Mouse (Mus musculus): ENCODE measurements around the gene Ap4s1. TPM values are rescaled to one million over a fixed set of nuclear protein-coding genes. Genes with fewer than 3 reads are reported as not detected.

Gene Ap4s1
- polyA plus RNA-seq, 1 experiment from 2014 or later, result 49.3 TPM

DNA sequence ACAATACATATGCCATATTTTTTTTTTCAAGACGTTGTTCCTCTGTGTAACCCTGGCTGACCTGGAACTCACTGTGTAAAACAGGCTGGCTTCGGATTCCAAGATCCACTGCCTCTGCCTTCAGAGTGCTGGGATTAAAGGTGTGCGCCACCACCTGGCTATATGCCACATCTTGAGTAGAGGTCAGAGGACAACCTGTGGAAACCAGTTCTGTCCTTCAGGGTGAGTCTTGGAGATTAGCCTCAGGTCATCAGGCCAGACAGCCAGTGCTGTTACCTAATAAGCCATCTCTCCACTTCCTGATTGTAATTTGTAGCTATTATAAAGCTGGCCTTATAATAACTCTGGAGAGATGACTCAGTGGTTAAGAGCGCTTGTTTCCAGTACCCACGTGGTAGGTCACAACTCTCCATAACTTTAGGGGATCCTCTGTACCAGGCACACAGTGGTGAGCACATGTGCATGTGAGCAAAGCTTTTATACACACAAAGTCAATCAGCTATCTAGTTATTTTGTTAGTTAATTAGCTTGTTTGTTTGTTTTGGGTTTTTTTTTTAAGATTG, 15.9 kb downstream of the Ap4s1 start:
- H3K36me3 ChIP-seq, result 0 out of 2 replicates have a peak, but pooled peaks cover 3% of the 10 kb centered on the region
- 0 out of 2 replicates have a peak, but pooled peaks cover 4% of the 10 kb centered on the region for H3K9me3 ChIP-seq
- no peak overlapping the region for H3K4me3 ChIP-seq
- no peak overlapping the region for H3K4me2 ChIP-seq (replicated peaks)
- no peak overlapping the region for H3K9ac ChIP-seq (replicated peaks)
- H3K27ac ChIP-seq (replicated peaks), result no peak overlapping the region
- WGBS, result 91% methylated on average over 5 of the region's 5 CpGs
- peaks cover 6% of the 10 kb centered on the region for H3K4me1 ChIP-seq
- ATAC-seq (ENCODE audit: low FRiP score, low read depth), result no peak
- H3K27me3 ChIP-seq, result no peaks in the 10 kb centered on the region

DNA sequence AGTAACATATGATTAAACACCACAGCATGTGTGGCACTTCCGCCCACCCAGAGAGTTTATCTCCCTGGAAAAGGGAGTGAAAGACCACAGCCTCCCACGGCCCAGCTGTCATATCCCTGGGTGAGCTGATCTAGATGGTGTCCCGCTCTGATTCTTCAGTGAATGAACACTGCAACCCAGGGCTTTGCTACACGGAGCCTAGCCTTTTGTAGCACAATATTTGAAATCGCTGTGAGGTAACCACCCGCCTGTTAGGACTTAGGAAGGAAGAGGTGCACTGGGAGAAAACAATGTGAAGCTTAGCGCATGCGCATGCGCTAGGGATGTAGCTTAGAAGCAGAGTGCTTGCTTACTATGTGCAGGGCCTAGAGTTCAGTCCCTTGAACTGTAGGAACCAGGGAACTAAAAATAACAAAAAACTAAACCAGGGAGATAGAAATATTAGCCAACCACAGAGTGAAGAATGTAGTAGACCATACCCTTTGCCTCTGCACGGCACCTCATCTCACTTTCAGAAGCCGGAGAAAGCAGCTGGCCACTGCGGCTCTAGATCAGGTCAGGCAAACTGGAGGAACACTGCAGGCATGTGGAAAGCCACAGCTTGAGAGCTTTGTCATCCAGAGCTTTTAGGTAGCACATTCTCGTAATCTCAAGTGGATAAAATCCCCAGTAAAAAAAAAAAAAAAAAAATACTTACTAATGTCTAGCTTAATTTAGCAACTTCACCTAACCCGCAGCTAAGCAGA, 18.3 kb downstream of the Ap4s1 start:
- 65% methylated on average over 14 of the region's 14 CpGs for WGBS
- Histone ChIP-seq H3K4me2 (replicated peaks) (no peak overlapping the region), H3K4me1 (no peaks in the 10 kb centered on the region; the same call in 1 of the 2 replicates), H3K36me3 (0 out of 2 replicates have a peak, but pooled peaks cover 3% of the 10 kb centered on the region), H3K4me3 (no peak overlapping the region), H3K27me3 (no peaks in the 10 kb centered on the region), H3K27ac (replicated peaks) (no peak overlapping the region), H3K9ac (replicated peaks) (no peak overlapping the region; the same call in 1 of the 2 replicates), H3K9me3 (no peaks in the 10 kb centered on the region)
- ATAC-seq (ENCODE audit: low FRiP score, low read depth), result no peak

DNA sequence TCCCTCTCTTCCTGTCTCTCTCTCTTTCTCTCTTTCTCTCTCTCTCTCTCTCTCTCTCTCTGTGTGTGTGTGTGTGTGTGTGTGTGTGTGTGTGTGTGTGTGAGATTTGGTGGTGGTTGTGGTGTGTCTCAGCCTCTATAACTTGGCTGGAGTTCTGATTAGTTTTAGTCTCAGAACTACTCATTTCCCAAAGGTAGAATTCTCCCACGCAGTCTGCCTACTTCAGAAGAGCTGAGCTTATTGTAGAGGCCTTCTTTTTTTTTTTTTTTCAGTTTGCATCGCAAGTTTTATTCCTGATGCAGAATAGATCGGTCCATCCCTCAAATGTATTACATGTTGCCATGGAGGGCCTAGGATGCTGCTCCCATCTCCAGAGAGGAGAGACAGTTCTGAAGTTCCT, 18.9 kb downstream of the Ap4s1 start:
- WGBS, result 64% methylated on average over 3 of the region's 3 CpGs

DNA sequence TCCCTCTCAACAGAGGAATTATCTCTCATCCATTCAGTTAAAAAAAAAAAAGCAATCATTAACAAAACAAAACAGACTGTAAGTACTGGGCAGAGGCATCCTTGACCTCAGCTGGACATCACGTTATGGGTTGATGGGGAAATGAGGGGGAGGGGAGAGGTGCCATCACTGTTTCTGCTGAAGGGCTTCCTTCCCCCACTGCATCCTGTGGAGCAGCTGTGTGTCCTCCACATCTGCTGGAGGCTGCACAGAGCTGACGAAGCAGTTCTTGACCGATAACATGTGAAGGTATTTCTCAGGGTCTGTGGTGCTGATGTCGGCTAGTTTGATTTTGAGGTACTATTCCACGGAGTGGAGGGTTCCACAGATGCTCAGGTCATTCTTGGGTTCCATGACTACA, 19.3 kb downstream of the Ap4s1 start:
- H3K4me1 ChIP-seq, result no peaks in the 10 kb centered on the region; the same call in 1 of the 2 replicates

More for the DNA sequence above, 18.9 kb downstream of the Ap4s1 start:
- Histone ChIP-seq H3K36me3 (0 out of 2 replicates have a peak, but pooled peaks cover 3% of the 10 kb centered on the region), H3K27me3 (no peaks in the 10 kb centered on the region), H3K9me3 (no peaks in the 10 kb centered on the region), H3K4me3 (no peak overlapping the region), H3K4me2 (replicated peaks) (no peak overlapping the region), H3K27ac (replicated peaks) (no peak overlapping the region), H3K4me1 (no peaks in the 10 kb centered on the region; the same call in 1 of the 2 replicates), H3K9ac (replicated peaks) (no peak overlapping the region)
- ATAC-seq (ENCODE audit: low FRiP score, low read depth), result no peak

DNA sequence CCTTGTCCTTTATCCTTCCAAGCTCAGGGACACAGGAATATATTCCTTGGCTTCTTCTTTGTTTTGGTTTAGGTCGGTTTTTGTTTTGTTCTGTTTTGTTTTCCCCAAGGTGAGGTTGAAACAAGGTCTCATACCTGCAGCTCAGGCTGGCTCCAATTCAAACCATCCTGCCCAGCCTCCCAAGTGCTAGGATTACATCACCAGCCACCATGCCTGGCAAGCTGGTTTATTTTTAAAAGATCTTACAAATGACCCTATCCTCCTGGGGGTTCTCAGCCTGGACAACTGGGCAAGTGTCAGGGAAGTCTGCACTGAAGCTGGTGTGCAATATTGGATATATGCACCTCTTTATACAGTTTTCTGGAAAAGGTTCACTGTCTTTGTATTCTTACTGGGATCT, 21.9 kb downstream of the Ap4s1 start:
- Histone ChIP-seq H3K9ac (replicated peaks) (no peak overlapping the region), H3K36me3 (no peaks in the 10 kb centered on the region), H3K4me1 (no peaks in the 10 kb centered on the region; the same call in 1 of the 2 replicates), H3K27ac (replicated peaks) (no peak overlapping the region), H3K27me3 (no peaks in the 10 kb centered on the region), H3K9me3 (no peaks in the 10 kb centered on the region), H3K4me3 (no peak overlapping the region), H3K4me2 (replicated peaks) (no peak overlapping the region)
- no peak for ATAC-seq (ENCODE audit: low FRiP score, low read depth)
- WGBS, result 79% methylated on average over 1 of the region's 1 CpGs

More for the DNA sequence above, 19.3 kb downstream of the Ap4s1 start:
- Histone ChIP-seq H3K27me3 (no peaks in the 10 kb centered on the region), H3K4me2 (replicated peaks) (no peak overlapping the region), H3K9me3 (no peaks in the 10 kb centered on the region), H3K4me3 (no peak overlapping the region), H3K9ac (replicated peaks) (no peak overlapping the region), H3K36me3 (0 out of 2 replicates have a peak, but pooled peaks cover 3% of the 10 kb centered on the region), H3K27ac (replicated peaks) (no peak overlapping the region)
- no peak for ATAC-seq (ENCODE audit: low FRiP score, low read depth)
- WGBS, result 83% methylated on average over 5 of the region's 5 CpGs

DNA sequence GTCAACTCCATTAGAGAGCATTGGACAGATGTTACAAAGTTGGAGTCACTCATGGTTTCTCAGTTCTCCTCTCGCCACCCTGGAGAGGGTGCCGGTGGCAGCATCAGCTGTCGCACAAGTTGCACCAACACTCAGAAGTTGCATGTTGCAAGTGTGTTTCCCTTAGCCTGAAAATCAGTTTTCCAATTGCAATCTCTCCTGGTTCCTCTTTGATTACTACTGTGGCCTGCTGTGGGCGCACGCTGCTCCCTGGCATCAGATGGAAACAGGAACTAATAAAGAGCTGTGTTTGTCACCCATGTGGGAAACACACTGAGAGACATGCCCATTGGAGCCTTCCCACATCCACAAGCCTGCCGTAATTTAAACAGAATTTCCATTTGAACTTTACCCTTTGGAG, 27.8 kb downstream of the Ap4s1 start:
- Histone ChIP-seq H3K27me3 (no peaks in the 10 kb centered on the region), H3K4me1 (no peaks in the 10 kb centered on the region), H3K9ac (replicated peaks) (no peak overlapping the region), H3K4me2 (replicated peaks) (no peak overlapping the region), H3K4me3 (no peak overlapping the region), H3K27ac (replicated peaks) (no peak overlapping the region), H3K36me3 (peaks cover 13% of the 10 kb centered on the region), H3K9me3 (no peaks in the 10 kb centered on the region)
- WGBS, result 94% methylated on average over 6 of the region's 6 CpGs
- ATAC-seq (ENCODE audit: low FRiP score, low read depth), result no peak

DNA sequence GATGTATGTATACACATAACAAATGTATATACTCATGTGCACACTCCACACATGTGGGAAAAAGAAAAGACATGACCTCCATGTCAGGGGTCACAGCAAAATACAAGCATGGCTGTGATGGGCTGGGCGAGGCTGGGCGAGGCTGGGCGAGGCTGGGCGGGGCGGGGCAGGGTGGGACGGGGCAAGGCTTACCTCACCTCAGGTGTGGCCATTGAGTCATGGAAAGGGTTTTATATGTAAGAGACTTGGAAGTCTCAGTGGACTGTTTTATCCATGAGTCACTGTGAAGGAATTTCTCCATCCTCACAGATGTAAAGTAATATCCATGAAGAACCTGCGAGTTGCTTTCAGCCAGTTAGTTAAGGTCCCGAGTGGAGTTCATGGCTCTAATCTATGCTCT, 31.0 kb downstream of the Ap4s1 start:
- H3K4me3 ChIP-seq, result no peak overlapping the region
- no peaks in the 10 kb centered on the region for H3K4me1 ChIP-seq
- H3K4me2 ChIP-seq (replicated peaks), result no peak overlapping the region
- no peak for ATAC-seq (ENCODE audit: low FRiP score, low read depth)
- peaks cover 22% of the 10 kb centered on the region for H3K36me3 ChIP-seq
- no peak overlapping the region for H3K9ac ChIP-seq (replicated peaks)
- WGBS, result 93% methylated on average over 8 of the region's 8 CpGs
- H3K27me3 ChIP-seq, result no peaks in the 10 kb centered on the region
- no peaks in the 10 kb centered on the region for H3K9me3 ChIP-seq
- H3K27ac ChIP-seq (replicated peaks), result no peak overlapping the region

DNA sequence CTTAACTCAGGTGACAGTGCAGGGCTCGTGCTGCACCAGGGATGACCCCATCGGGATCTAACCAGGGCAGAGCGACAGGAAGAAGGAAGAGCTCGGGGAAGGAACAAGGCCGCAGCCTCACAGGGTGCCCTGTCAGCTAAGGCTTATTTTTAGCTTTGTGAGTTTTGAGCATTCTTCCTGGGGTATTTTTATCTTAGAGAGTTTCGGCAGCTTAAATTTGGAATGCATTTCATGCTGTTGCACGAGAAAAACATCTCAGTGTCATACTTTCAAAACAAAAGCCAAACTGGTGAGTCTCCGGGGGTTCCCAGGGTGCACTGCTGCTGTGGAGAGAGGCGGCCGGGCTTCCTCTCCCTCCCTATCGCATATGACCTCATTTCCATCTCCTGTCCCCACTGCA, 38.2 kb downstream of the Ap4s1 start:
- Histone ChIP-seq H3K9me3 (no peaks in the 10 kb centered on the region), H3K36me3 (peaks cover 11% of the 10 kb centered on the region), H3K27me3 (no peaks in the 10 kb centered on the region), H3K4me3 (no peak overlapping the region), H3K27ac (replicated peaks) (no peak overlapping the region), H3K4me1 (no peaks in the 10 kb centered on the region), H3K9ac (replicated peaks) (no peak overlapping the region), H3K4me2 (replicated peaks) (no peak overlapping the region)
- WGBS, result 79% methylated on average over 11 of the region's 11 CpGs
- no peak for ATAC-seq (ENCODE audit: low FRiP score, low read depth)

DNA sequence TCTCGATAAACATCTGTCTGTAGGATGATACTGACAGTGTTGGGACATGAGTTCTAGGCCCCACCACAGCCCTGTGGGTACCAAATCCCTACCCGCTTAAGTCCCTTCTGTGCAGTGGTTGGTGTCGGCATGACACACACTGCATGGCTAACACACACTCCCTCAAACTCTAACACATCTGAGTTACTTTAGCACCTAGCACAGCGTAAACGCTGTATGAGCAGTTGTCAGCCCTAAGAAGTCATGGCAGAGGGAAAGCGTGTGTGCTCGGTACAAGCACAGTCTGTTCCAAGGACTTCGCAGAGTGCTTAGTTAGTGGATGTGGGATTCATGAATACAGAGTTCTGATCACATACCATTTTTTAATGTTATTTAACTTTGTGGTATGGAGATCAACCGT, 39.0 kb downstream of the Ap4s1 start:
- H3K4me3 ChIP-seq, result no peak overlapping the region
- no peaks in the 10 kb centered on the region for H3K9me3 ChIP-seq
- WGBS, result 95% methylated on average over 9 of the region's 9 CpGs
- H3K27ac ChIP-seq (replicated peaks), result no peak overlapping the region
- no peaks in the 10 kb centered on the region for H3K4me1 ChIP-seq
- ATAC-seq (ENCODE audit: low FRiP score, low read depth), result no peak
- no peak overlapping the region for H3K4me2 ChIP-seq (replicated peaks)
- H3K36me3 ChIP-seq, result peaks cover 10% of the 10 kb centered on the region
- no peaks in the 10 kb centered on the region for H3K27me3 ChIP-seq
- H3K9ac ChIP-seq (replicated peaks), result no peak overlapping the region

DNA sequence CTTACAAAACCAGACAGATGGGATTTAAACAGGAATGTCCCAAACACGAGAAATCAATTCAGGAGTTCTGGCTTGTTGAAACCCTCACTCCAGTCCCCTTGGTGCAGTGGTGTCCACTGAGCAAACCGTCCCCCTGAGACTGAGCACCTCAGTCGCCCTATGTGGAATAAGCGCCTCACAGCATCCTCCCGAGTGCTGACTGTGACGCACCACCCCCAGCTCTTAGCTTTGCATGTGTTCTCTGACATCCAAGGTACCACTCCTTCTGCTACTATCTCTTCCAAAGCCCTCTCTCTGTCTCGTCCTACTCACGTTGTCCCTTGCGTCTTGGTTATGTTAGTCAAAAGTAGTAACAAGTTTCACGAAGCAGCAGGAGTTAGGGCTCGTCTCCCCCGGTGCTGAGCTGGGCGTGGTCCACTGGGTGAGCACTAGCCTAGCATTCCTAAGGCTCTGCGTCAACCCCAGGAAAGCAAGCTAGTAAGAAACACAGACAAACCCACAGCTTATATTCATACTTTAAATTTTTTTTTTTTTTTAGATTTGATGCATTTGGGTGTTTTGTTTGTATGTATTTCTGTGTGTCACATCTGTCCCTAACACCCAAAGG, 43.9 kb downstream of the Ap4s1 start:
- no peak overlapping the region for H3K4me2 ChIP-seq (replicated peaks)
- no peak overlapping the region for H3K9ac ChIP-seq (replicated peaks)
- H3K9me3 ChIP-seq, result no peaks in the 10 kb centered on the region
- 82% methylated on average over 14 of the region's 14 CpGs for WGBS
- H3K4me1 ChIP-seq, result peaks cover 3% of the 10 kb centered on the region; the same call in 1 of the 2 replicates
- H3K27me3 ChIP-seq, result no peaks in the 10 kb centered on the region
- H3K4me3 ChIP-seq, result no peak overlapping the region
- no peak overlapping the region for H3K27ac ChIP-seq (replicated peaks)
- no peak for ATAC-seq (ENCODE audit: low FRiP score, low read depth)
- H3K36me3 ChIP-seq, result peaks cover 7% of the 10 kb centered on the region; the same call in 1 of the 2 replicates

DNA sequence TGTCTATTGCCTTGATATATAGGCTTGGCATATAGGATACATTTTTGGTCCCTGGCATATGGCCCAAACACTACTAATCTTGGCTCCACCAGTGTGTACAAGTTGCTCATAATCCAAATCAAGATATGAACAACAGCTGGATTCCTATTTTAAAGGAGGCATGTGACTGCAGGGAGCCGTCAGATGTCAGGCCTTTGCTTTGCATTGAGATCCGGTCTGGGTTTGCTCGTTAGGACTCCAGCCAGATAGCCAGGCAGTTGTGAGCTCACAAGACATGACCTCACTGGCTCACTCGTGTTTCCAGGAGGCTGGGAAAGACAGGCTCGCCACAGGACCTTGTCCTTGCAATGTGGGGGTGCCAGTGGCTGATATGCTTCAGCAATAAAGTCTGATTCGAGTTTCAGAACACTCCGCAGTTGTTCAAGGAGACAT, 45.0 kb downstream of the Ap4s1 start:
- Histone ChIP-seq H3K9me3 (no peaks in the 10 kb centered on the region), H3K4me3 (no peak overlapping the region), H3K36me3 (peaks cover 3% of the 10 kb centered on the region; the same call in 1 of the 2 replicates), H3K9ac (replicated peaks) (no peak overlapping the region), H3K27ac (replicated peaks) (no peak overlapping the region), H3K27me3 (no peaks in the 10 kb centered on the region), H3K4me2 (replicated peaks) (no peak overlapping the region), H3K4me1 (peaks cover 3% of the 10 kb centered on the region; the same call in 1 of the 2 replicates)
- WGBS, result 72% methylated on average over 7 of the region's 7 CpGs
- no peak for ATAC-seq (ENCODE audit: low FRiP score, low read depth)

DNA sequence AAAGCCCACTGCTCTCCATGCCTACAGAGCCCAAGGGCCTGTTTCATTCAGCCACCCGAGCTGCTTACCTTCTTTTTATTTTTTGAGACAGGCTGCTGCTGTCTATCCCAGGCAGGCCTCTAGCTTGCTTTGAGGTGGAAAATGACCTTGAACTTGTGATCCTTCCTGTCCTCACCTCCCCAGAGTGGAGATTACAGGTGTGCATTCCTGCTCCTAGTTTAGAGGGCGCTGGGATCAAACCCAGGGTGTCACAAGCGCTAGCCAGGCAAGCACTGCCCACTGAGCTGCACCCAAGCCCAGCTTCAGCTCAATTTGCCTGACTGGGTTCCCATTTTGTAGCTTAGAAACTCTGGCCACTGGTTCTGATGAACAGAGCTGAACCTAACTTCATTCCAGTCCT, 45.5 kb downstream of the Ap4s1 start:
- 62% methylated on average over 3 of the region's 3 CpGs for WGBS
- H3K36me3 ChIP-seq, result no peaks in the 10 kb centered on the region
- 0 out of 2 replicates have a peak overlapping the region, but pooled peaks have one; percentile 30 for H3K27ac ChIP-seq (replicated peaks)
- no peak overlapping the region for H3K4me2 ChIP-seq (replicated peaks)
- H3K9me3 ChIP-seq, result no peaks in the 10 kb centered on the region
- H3K4me3 ChIP-seq, result no peak overlapping the region
- H3K27me3 ChIP-seq, result no peaks in the 10 kb centered on the region
- no peak for ATAC-seq (ENCODE audit: low FRiP score, low read depth)
- no peak overlapping the region for H3K9ac ChIP-seq (replicated peaks)
- H3K4me1 ChIP-seq, result peaks cover 3% of the 10 kb centered on the region; the same call in 1 of the 2 replicates
